Mouse (Mus musculus): ENCODE measurements at regions not wholly inside any gene's neighbourhood (a gene's known extent, or its start where the extent isn't known, plus 50 kb on each side); places are given as distances from the start of the nearest gene placed in this dataset.

DNA sequence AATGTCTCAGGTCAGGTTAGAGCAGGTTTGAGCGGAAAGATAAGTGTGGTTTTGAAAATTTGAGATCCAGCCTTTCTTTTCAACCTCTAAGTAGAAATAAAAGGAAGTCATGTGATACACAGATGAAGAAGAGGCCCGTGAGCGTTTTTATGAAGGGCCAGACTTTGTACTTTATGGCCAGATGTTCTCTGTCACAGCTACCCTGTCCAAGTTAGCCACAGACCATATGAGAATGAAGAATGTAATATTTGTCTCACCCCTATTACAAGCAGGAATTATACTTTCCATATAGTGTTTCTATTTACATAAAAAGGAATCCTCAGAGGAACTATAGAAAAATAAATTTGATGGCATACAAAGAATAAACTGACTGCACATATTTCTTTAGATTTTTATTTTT, 114.9 kb upstream of the Ahr start:
- no peak overlapping the region for H3K4me3 ChIP-seq (ENCODE audit: insufficient read depth, low read depth, low read length)
- no peaks in the 10 kb centered on the region for H3K4me1 ChIP-seq (ENCODE audit: control insufficient read depth, insufficient read depth, low read length)
- H3K36me3 ChIP-seq (ENCODE audit: control insufficient read depth, insufficient read depth, low read length), result no peaks in the 10 kb centered on the region
- H3K27ac ChIP-seq (ENCODE audit: insufficient read depth, low read depth, low read length), result no peak overlapping the region
- WGBS, result 39% methylated on average over 3 of the region's 3 CpGs
- no peak for TF ChIP-seq POLR2A (IDR thresholded peaks at IDR 0.05; ENCODE audit: low read depth, low read length)
- TF ChIP-seq CTCF (conservative IDR thresholded peaks at IDR 0.05; ENCODE audit: insufficient read depth, insufficient read length, low read depth, low read length), result no peak
- H3K27me3 ChIP-seq (replicated peaks; ENCODE audit: control insufficient read depth, insufficient read depth, low read length), result no peaks in the 10 kb centered on the region
- DNase-seq, result no peak

DNA sequence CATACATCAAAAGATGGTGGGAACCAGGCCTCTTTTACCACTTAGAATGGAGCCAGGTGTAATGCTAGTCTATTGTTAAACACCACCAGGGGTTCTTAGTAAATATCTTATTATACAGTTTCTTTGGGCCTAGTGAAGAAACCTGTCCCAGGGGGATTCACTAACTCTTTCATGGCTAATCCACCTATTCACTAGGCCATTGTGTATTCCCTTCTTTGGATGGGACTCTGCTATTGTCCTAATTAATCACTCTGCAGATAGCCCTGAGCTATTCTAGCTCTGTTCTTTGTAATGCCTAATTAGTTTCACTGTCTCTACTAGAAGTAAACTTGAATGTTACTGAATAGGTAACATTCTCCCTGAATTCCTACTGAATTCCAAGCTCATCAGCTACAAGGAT, 107.6 kb upstream of the Ahr start:
- Histone ChIP-seq H3K4me3 (ENCODE audit: insufficient read depth, low read depth, low read length) (no peak overlapping the region), H3K27me3 (replicated peaks; ENCODE audit: control insufficient read depth, insufficient read depth, low read length) (no peaks in the 10 kb centered on the region), H3K27ac (ENCODE audit: insufficient read depth, low read depth, low read length) (no peak overlapping the region), H3K4me1 (ENCODE audit: control insufficient read depth, insufficient read depth, low read length) (no peaks in the 10 kb centered on the region), H3K36me3 (ENCODE audit: control insufficient read depth, insufficient read depth, low read length) (no peaks in the 10 kb centered on the region)
- no peak for DNase-seq
- TF ChIP-seq CTCF (conservative IDR thresholded peaks at IDR 0.05; ENCODE audit: insufficient read depth, insufficient read length, low read depth, low read length), result no peak
- no peak for TF ChIP-seq POLR2A (IDR thresholded peaks at IDR 0.05; ENCODE audit: low read depth, low read length)

GRCm38 (mm10) chr12:35641741-35642140, 106.9 kb upstream of the Ahr start:
- WGBS, result 88% methylated on average over 1 of the region's 1 CpGs
- H3K4me1 ChIP-seq (ENCODE audit: control insufficient read depth, insufficient read depth, low read length), result no peaks in the 10 kb centered on the region
- no peak for DNase-seq
- no peaks in the 10 kb centered on the region for H3K36me3 ChIP-seq (ENCODE audit: control insufficient read depth, insufficient read depth, low read length)
- no peak for TF ChIP-seq POLR2A (IDR thresholded peaks at IDR 0.05; ENCODE audit: low read depth, low read length)
- TF ChIP-seq CTCF (conservative IDR thresholded peaks at IDR 0.05; ENCODE audit: insufficient read depth, insufficient read length, low read depth, low read length), result no peak
- H3K27me3 ChIP-seq (replicated peaks; ENCODE audit: control insufficient read depth, insufficient read depth, low read length), result no peaks in the 10 kb centered on the region
- H3K27ac ChIP-seq (ENCODE audit: insufficient read depth, low read depth, low read length), result no peak overlapping the region
- no peak overlapping the region for H3K4me3 ChIP-seq (ENCODE audit: insufficient read depth, low read depth, low read length)

- Histone ChIP-seq H3K36me3 (ENCODE audit: control insufficient read depth, insufficient read depth, low read length) (no peaks in the 10 kb centered on the region), H3K27me3 (replicated peaks; ENCODE audit: control insufficient read depth, insufficient read depth, low read length) (no peaks in the 10 kb centered on the region), H3K4me3 (ENCODE audit: insufficient read depth, low read depth, low read length) (no peak overlapping the region), H3K27ac (ENCODE audit: insufficient read depth, low read depth, low read length) (no peak overlapping the region), H3K4me1 (ENCODE audit: control insufficient read depth, insufficient read depth, low read length) (no peaks in the 10 kb centered on the region)
- TF ChIP-seq POLR2A (IDR thresholded peaks at IDR 0.05; ENCODE audit: low read depth, low read length) (no peak), CTCF (conservative IDR thresholded peaks at IDR 0.05; ENCODE audit: insufficient read depth, insufficient read length, low read depth, low read length) (no peak)
- DNase-seq, result no peak
- 71% methylated on average over 3 of the region's 3 CpGs for whole genome bisulfite sequencing
These were observed 106.1 kb upstream of the Ahr start for GRCm38 (mm10) chr12:35640911-35641345.

DNA sequence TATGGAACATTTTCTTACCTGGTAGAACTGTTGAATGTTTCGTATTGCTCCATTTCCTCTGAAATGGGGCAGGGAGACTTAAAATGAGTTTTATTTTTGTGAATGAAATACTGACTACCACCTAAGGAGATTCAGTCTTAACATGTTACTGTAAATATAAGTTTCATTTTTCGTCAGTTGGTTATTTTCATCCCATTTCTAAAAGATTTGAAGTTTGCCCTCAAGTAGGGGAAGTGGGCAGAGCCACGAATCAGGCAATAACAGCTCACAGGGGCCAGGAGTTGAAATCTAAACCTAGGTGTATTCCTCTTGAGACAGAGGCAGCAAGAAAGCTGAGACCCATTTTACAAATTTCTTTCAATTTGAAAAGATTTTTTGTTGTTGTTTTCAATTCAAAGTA, 88.6 kb upstream of the Ahr start:
- 74% methylated on average over 3 of the region's 3 CpGs for WGBS
- TF ChIP-seq CTCF (conservative IDR thresholded peaks at IDR 0.05; ENCODE audit: insufficient read depth, insufficient read length, low read depth, low read length), result no peak
- TF ChIP-seq POLR2A (IDR thresholded peaks at IDR 0.05; ENCODE audit: low read depth, low read length), result no peak

GRCm38 (mm10) chr12:35614885-35615284, 80.0 kb upstream of the Ahr start:
- H3K27me3 ChIP-seq (replicated peaks; ENCODE audit: control insufficient read depth, insufficient read depth, low read length), result no peaks in the 10 kb centered on the region; the same call in 1 of the 2 replicates
- H3K4me3 ChIP-seq (ENCODE audit: insufficient read depth, low read depth, low read length), result no peak overlapping the region
- TF ChIP-seq CTCF (conservative IDR thresholded peaks at IDR 0.05; ENCODE audit: insufficient read depth, insufficient read length, low read depth, low read length) (no peak), POLR2A (IDR thresholded peaks at IDR 0.05; ENCODE audit: low read depth, low read length) (no peak)
- no peaks in the 10 kb centered on the region for H3K36me3 ChIP-seq (ENCODE audit: control insufficient read depth, insufficient read depth, low read length)
- no peaks in the 10 kb centered on the region for H3K4me1 ChIP-seq (ENCODE audit: control insufficient read depth, insufficient read depth, low read length)
- H3K27ac ChIP-seq (ENCODE audit: insufficient read depth, low read depth, low read length), result no peak overlapping the region
- WGBS, result 55% methylated on average over 4 of the region's 4 CpGs
- DNase-seq, result no peak

More for the DNA sequence above, 88.6 kb upstream of the Ahr start:
- no peaks in the 10 kb centered on the region for H3K27me3 ChIP-seq (replicated peaks; ENCODE audit: control insufficient read depth, insufficient read depth, low read length)
- no peak overlapping the region for H3K4me3 ChIP-seq (ENCODE audit: insufficient read depth, low read depth, low read length)
- no peak for DNase-seq
- no peaks in the 10 kb centered on the region for H3K4me1 ChIP-seq (ENCODE audit: control insufficient read depth, insufficient read depth, low read length)
- no peak overlapping the region for H3K27ac ChIP-seq (ENCODE audit: insufficient read depth, low read depth, low read length)
- H3K36me3 ChIP-seq (ENCODE audit: control insufficient read depth, insufficient read depth, low read length), result no peaks in the 10 kb centered on the region

GRCm38 (mm10) chr12:35607652-35608051, 72.8 kb upstream of the Ahr start:
- Histone ChIP-seq H3K4me1 (ENCODE audit: control insufficient read depth, insufficient read depth, low read length) (no peaks in the 10 kb centered on the region), H3K27me3 (replicated peaks; ENCODE audit: control insufficient read depth, insufficient read depth, low read length) (no peaks in the 10 kb centered on the region), H3K4me3 (ENCODE audit: insufficient read depth, low read depth, low read length) (no peak overlapping the region), H3K27ac (ENCODE audit: insufficient read depth, low read depth, low read length) (no peak overlapping the region), H3K36me3 (ENCODE audit: control insufficient read depth, insufficient read depth, low read length) (no peaks in the 10 kb centered on the region)
- 67% methylated on average over 1 of the region's 1 CpGs for WGBS
- DNase-seq, result no peak
- TF ChIP-seq POLR2A (IDR thresholded peaks at IDR 0.05; ENCODE audit: low read depth, low read length) (no peak), CTCF (conservative IDR thresholded peaks at IDR 0.05; ENCODE audit: insufficient read depth, insufficient read length, low read depth, low read length) (no peak)

DNA sequence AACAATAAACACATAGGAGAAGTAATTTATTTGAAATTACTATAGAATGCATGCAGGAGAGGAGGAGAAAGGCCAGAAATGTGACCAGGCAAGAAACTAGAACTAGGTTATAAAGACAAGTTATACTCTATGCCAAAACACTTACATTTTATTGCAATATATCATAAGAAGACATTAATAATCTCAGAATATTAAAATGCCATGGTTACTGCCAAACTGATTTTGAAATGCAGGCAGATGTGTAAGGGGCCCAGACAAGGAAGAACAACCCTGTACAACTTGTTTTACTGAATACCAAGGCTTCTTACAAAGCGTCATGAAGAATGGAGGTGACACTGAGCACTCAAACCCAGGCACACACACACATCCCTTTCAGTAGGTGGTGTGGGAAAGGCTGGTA, 68.9 kb upstream of the Ahr start:
- no peaks in the 10 kb centered on the region for H3K36me3 ChIP-seq (ENCODE audit: control insufficient read depth, insufficient read depth, low read length)
- no peak overlapping the region for H3K4me3 ChIP-seq (ENCODE audit: insufficient read depth, low read depth, low read length)
- H3K27me3 ChIP-seq (replicated peaks; ENCODE audit: control insufficient read depth, insufficient read depth, low read length), result no peaks in the 10 kb centered on the region
- 90% methylated on average over 1 of the region's 1 CpGs for WGBS
- H3K4me1 ChIP-seq (ENCODE audit: control insufficient read depth, insufficient read depth, low read length), result no peaks in the 10 kb centered on the region
- DNase-seq, result no peak
- H3K27ac ChIP-seq (ENCODE audit: insufficient read depth, low read depth, low read length), result no peak overlapping the region
- TF ChIP-seq CTCF (conservative IDR thresholded peaks at IDR 0.05; ENCODE audit: insufficient read depth, insufficient read length, low read depth, low read length) (no peak), POLR2A (IDR thresholded peaks at IDR 0.05; ENCODE audit: low read depth, low read length) (no peak)
